Mouse (Mus musculus) gonadal fat pad, adult 2 months (tissue): ENCODE data around the gene Col5a3. TPM values are rescaled to one million over a fixed set of nuclear protein-coding genes. Genes with fewer than 3 reads are reported as not detected.

ENCODE experiments used
- DNase-seq: peaks from one replicate; pipeline ENCODE4 v3.0.0-alpha.2; 2012; ENCODE audit warnings: low read depth
- polyA plus RNA-seq: library from polyadenylated mRNA; depleted of rRNA; stranded (reverse); fragments of >200 nt; gene quantifications from 2 replicates; pipeline ENCODE4 v1.2.3, GENCODE M21; 2012

The Col5a3 gene
- polyA plus RNA-seq, 1 experiment = 138 TPM

- no peak for DNase-seq
These were observed 9.7 kb downstream of the Col5a3 start for GRCm38 (mm10) chr9:20805159-20805495.

- DNase-seq = no peak
These were observed 10.4 kb downstream of the Col5a3 start for GRCm38 (mm10) chr9:20804266-20805158.

- no peak for DNase-seq
These were observed 20.6 kb downstream of the Col5a3 start for GRCm38 (mm10) chr9:20794108-20794806.

GRCm38 (mm10) chr9:20790345-20790744 is 24.5 kb downstream of the Col5a3 start:
- DNase-seq = no peak

GRCm38 (mm10) chr9:20789651-20790050 is 25.2 kb downstream of the Col5a3 start:
- DNase-seq = no peak

- DNase-seq = no peak
These were observed 26.9 kb downstream of the Col5a3 start for GRCm38 (mm10) chr9:20787992-20788391.

- DNase-seq = no peak
These were observed 29.8 kb downstream of the Col5a3 start for GRCm38 (mm10) chr9:20785055-20785454.

DNA sequence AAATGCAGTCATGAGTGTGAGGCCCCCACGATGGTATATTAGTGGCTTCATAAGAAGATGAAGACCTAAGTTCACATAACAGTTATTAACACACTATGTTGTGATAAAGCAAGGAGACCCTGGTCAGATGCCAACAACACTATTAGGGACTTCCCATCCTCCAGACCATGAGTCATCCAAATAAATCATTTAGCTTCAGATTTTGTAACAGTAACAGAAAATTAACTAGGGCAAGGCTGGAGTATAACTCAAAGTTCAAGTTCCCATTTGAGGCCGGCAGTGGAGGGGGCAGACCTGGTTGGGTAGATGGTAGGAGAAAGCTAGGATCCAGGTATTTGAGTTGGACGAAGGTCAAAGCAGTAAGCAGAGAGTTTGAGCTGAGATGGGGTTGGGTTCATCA is 33.6 kb downstream of the Col5a3 start:
- no peak for DNase-seq

- DNase-seq = no peak
These were observed 49.6 kb downstream of the Col5a3 start for GRCm38 (mm10) chr9:20765274-20765673.

GRCm38 (mm10) chr9:20763099-20763498 is 51.8 kb downstream of the Col5a3 start:
- DNase-seq = no peak

DNA sequence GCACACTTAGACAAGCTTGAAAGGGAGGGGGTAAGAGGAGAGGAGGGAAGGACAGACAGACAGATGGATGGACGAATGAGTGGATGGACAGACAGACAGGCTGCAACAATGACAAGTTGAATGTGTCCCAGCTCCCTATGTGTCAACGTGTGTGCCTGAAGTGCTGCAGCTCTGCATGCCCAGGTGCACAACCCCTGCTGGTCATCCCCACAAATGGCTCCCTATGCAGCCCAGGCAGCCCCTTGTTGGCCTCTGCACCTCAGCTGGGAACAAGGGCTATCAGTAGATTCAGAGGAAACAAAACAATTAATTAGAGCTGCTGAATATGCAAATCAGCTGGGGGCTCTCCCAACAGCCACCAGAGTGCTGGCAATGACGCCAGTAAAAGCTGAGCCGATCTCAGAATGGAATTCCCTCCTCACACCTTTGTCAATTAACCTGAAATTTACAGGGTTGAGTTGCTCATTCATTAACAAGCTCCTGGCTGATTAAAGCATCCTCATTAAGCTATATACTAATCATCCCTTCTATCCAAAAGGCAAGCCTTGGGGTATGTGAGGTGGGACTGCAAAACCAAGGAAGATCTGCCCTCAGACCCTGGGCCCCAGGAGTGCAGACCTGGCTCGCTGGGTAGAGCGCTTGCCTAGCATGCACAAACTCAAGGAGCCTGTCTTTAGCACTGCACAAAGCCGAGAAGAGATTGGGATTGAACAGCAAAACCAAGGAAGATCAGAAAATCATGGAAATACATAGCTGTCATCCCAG is 52.5 kb downstream of the Col5a3 start:
- DNase-seq = no peak

GRCm38 (mm10) chr9:20761388-20761787 is 53.5 kb downstream of the Col5a3 start:
- DNase-seq = no peak

DNA sequence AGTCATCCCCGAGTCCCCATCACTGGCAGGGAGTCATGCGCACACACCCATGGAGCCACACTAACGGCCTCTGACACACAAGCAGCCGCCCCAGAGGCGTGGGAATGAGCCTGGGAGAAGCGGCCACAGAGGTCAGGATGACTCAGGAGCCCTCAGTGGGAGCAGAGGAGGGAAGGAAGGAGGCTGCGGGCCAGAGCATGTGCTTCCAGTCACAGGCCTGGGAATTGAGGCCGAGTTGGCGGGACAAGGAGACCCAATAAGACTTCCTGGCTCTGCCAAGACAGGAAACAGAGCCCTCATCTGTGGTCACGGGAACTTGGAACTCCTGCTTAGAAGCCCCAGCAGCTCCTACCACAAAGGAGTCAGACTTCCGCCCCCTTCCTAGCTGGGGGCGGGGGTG is 54.1 kb downstream of the Col5a3 start:
- DNase-seq = no peak

- no peak for DNase-seq
These were observed 56.0 kb downstream of the Col5a3 start for GRCm38 (mm10) chr9:20758896-20759295.

DNA sequence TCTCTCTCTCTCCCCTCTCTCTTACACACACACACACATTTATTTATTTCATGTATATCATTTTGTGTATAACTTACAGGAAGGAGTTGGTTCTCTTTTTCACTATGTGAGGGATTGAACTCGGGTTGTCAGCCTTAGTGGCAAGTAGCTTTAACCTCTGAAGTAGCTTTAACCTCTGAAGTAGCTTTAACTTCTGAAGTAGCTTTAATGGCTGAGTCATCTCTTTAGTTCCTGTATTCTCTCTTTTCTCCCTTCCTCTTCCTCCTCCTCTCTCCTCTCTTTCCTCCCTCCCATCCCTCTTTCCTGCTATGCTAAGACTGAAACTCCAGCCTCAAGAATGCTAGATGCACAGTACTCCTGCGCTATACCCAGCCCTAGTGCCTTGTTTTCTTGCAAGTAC is 56.6 kb downstream of the Col5a3 start:
- DNase-seq = no peak

- no peak for DNase-seq
These were observed 57.5 kb downstream of the Col5a3 start for GRCm38 (mm10) chr9:20757087-20757955.

DNA sequence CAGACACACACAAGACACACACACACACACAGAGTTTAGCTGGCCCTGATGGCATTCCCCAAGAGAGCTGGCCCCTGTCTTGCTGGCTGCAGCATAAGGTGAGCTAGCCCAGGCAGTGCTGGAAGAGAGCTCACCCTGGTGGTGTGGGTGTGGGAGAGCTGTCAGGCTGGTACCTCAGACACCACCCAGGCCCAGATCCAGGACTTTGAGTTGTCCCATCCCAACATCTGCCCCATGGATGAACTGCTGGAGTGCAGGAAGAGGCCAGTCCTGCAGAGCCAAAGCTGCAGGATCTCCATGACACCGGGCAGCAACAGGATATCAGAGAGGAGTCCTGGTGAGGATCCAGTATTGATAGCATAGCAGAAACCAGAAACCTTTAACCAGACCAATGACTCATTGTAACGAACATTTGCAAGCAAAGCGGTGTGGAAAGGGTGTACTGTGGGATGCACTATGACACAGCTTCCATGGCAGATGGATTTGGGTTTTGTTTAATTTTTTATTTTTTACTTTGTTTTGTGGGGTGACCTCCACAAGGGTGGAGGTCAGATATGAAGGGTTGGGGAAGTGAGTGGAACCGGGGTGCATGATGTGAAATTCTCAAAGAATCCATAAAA is 58.7 kb downstream of the Col5a3 start:
- DNase-seq = no peak

DNA sequence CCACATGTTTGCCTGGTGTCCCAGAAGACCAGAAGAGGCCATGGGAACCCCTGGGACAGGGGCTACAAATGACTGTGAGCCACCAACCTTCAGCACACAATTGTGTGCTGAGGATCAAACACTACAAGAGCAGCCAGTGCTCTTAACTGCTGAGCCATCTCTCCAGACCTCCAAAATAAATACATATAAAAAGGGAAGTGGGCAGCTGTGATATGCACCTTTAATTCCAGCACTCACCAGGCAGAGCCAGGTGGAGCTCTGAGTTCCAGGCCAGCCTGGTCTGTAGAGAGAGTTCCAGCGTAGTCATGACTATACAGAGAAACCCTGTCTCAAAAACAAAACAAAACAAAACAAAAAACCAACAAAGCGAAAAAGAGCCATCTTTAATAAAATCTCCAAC is 60.5 kb downstream of the Col5a3 start:
- no peak for DNase-seq

- DNase-seq = no peak
These were observed 63.3 kb downstream of the Col5a3 start for GRCm38 (mm10) chr9:20751477-20752029.

DNA sequence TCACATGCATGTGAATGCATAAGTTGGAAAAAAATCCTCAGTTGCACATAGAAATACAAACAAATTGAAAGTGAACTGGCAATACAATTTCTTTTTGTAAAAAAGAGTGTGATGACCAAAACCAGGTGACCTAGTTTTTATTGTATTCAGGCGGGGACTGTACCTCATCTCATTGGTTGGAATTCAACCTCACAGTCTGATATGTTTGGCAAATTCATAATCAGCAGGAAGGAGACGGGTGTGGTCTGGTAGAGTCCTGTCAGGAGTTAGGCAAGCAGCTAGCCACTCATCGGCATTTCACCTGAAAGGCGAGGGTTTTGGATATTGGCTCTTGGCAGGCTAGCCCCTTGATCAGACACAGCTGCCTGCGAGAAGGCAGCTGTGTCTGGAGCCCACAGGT is 65.7 kb downstream of the Col5a3 start:
- no peak for DNase-seq

GRCm38 (mm10) chr9:20748540-20748939 is 66.3 kb downstream of the Col5a3 start:
- DNase-seq = no peak
